Mouse (Mus musculus) G1E (cell line): ENCODE measurements around the gene Ppp4c. TPM values are rescaled to one million over a fixed set of nuclear protein-coding genes. Genes with fewer than 3 reads are reported as not detected.

ENCODE experiments used
- ATAC-seq: 2 replicates; pipeline ENCODE4 v1.8.0; 2016; ENCODE audit warnings: mild to moderate bottlenecking; ENCODE audit not compliant: insufficient number of reproducible peaks, poor library complexity, low FRiP score, severe bottlenecking; ENCODE audit errors: extremely low read depth
- DNase-seq: peaks from one replicate; pipeline ENCODE4 v3.0.0; 2012; ENCODE audit warnings: low spot score
- H3K27me3 ChIP-seq: 2 replicates; pipeline ENCODE4 v1.6.1; 2012; ENCODE audit warnings: mild to moderate bottlenecking, low read length, inconsistent platforms; ENCODE audit not compliant: insufficient read depth
- H3K36me3 ChIP-seq: replicated peaks from 2 replicates; pipeline ENCODE3; 2012; ENCODE audit warnings: mild to moderate bottlenecking, inconsistent platforms
- H3K4me1 ChIP-seq: 2 replicates; pipeline ENCODE4 v1.6.1; 2012; ENCODE audit warnings: low read depth, low read length, inconsistent platforms, mixed read lengths; ENCODE audit not compliant: insufficient read depth
- H3K4me3 ChIP-seq: 2 replicates; pipeline ENCODE4 v1.5.1; 2012; ENCODE audit warnings: low read depth, mild to moderate bottlenecking, inconsistent platforms, low read length, moderate library complexity, mixed read lengths
- H3K9me3 ChIP-seq: replicated peaks from 2 replicates; pipeline ENCODE4 v1.6.1; 2012; ENCODE audit warnings: inconsistent platforms
- CTCF ChIP-seq: IDR thresholded peaks from 2 replicates; pipeline ENCODE4 v1.5.1; 2012; ENCODE audit warnings: low read depth, low read length, inconsistent platforms, mixed read lengths
- GATA1 ChIP-seq: IDR thresholded peaks from 2 replicates; pipeline ENCODE4 v1.6.1; 2012; ENCODE audit warnings: borderline replicate concordance, low read length, inconsistent platforms, mixed read lengths
- GATA2 ChIP-seq: IDR thresholded peaks from 2 replicates; pipeline ENCODE4 v1.6.1; 2012; ENCODE audit warnings: low read depth, low read length, inconsistent platforms, borderline replicate concordance
- POLR2AphosphoS5 ChIP-seq: IDR thresholded peaks from 2 replicates; pipeline ENCODE4 v1.6.1; 2012; ENCODE audit warnings: low read depth, low read length, inconsistent platforms; ENCODE audit not compliant: insufficient replicate concordance
- TAL1 ChIP-seq: conservative IDR thresholded peaks from 2 replicates; pipeline ENCODE4 v1.6.1; 2012; ENCODE audit warnings: low read depth, low read length, inconsistent platforms, mixed read lengths
- polyA plus RNA-seq: library from polyadenylated mRNA; stranded (reverse); fragments of >175 nt; gene quantifications from 2 replicates; pipeline ENCODE4 v1.2.3, GENCODE M21; 2012
- total RNA-seq, 2 experiments: library from RNA; stranded (forward) in 1 of 2; stranded (reverse) in 1 of 2; fragments of 200-1000 nt in 1 of 2; fragments of >200 nt in 1 of 2; fragmentation: Nextera tagmentation in 1 of 2; gene quantifications; 2 replicates each; pipeline ENCODE4 v1.2.3; 2014 to 2017

Ppp4c gene
- total and polyA plus RNA-seq, 3 experiments = 169 to 186 (median 176) TPM

- Histone ChIP-seq H3K27me3 (peaks cover 32% of the 10 kb centered on the region), H3K9me3 (no peaks in the 10 kb centered on the region), H3K36me3 (no peaks in the 10 kb centered on the region), H3K4me1 (no peaks in the 10 kb centered on the region), H3K4me3 (no peak overlapping the region)
- no peak for TF ChIP-seq GATA1
- TF ChIP-seq GATA2 = no peak
- TF ChIP-seq POLR2AphosphoS5 = no peak
- no peak for TF ChIP-seq CTCF
- TF ChIP-seq TAL1 = no peak
- no peak for ATAC-seq
- no peak for DNase-seq
Observed at GRCm38 (mm10) chr7:126740977-126741376, 51.3 kb downstream of the Ppp4c start.

DNA sequence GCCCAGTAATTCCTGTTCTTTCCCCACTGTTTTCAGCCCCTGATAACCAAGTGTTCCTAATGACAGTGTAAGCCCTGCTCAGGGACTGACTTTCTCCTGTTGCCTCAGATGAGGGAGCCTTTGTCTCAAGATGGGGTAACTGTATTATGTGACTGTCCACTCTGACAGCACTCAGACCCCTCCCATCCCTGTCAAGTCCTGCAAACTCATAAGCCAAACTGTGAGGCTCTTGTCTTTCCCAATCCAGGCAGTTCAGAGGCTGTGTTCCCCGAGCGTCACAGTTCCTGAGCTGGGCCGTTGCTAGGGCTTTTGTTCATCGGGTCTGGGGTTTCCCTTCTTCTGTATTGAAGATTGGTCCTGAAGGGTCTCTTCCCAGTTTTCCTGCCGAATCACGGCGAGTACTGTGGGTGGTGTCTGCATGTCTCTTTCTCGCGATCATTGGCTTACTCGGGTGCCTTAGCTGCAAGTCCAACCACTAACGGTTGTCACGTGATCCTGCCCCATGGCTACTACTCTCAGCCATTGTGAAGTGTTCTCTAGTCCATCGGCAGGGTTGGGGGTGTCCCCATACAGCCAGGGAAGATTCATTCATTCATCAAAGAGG lies 52.1 kb downstream of the Ppp4c start:
- Histone ChIP-seq H3K27me3 (peaks cover 35% of the 10 kb centered on the region), H3K9me3 (no peaks in the 10 kb centered on the region), H3K36me3 (no peaks in the 10 kb centered on the region), H3K4me3 (no peak overlapping the region), H3K4me1 (no peaks in the 10 kb centered on the region)
- TF ChIP-seq TAL1 = no peak
- TF ChIP-seq CTCF = no peak
- TF ChIP-seq POLR2AphosphoS5 = no peak
- no peak for TF ChIP-seq GATA2
- TF ChIP-seq GATA1 = no peak
- ATAC-seq (no peak), DNase-seq (no peak)

GRCm38 (mm10) chr7:126739551-126739950 lies 52.7 kb downstream of the Ppp4c start:
- Histone ChIP-seq H3K9me3 (no peaks in the 10 kb centered on the region), H3K4me1 (no peaks in the 10 kb centered on the region), H3K4me3 (no peak overlapping the region), H3K36me3 (no peaks in the 10 kb centered on the region), H3K27me3 (peaks cover 31% of the 10 kb centered on the region)
- DNase-seq = no peak
- no peak for TF ChIP-seq POLR2AphosphoS5
- TF ChIP-seq GATA2 = no peak
- no peak for TF ChIP-seq GATA1
- TF ChIP-seq TAL1 = no peak
- no peak for TF ChIP-seq CTCF
- no peak for ATAC-seq

GRCm38 (mm10) chr7:126736122-126736521 lies 56.2 kb downstream of the Ppp4c start:
- no peak overlapping the region for H3K4me3 ChIP-seq
- DNase-seq (no peak), ATAC-seq (no peak)
- H3K27me3 ChIP-seq = peaks cover 30% of the 10 kb centered on the region
- no peaks in the 10 kb centered on the region for H3K36me3 ChIP-seq
- H3K9me3 ChIP-seq = no peaks in the 10 kb centered on the region
- no peaks in the 10 kb centered on the region for H3K4me1 ChIP-seq
- TF ChIP-seq TAL1 = no peak

Other genes starting within 250 kb of the Ppp4c start
Only the 20 nearest of the 33 such genes appear.
- 13.4 and 24.8 TPM in 2 replicates for gene Nupr1, start 161.6 kb downstream of the Ppp4c start, total RNA-seq (2014; fragmentation: Nextera tagmentation)
- 0.41 and 1.1 TPM in 2 replicates for gene Nupr1, start 161.6 kb downstream of the Ppp4c start, total RNA-seq (2017)
- 9.8 and 11.1 TPM in 2 replicates for gene Nupr1, start 161.6 kb downstream of the Ppp4c start, polyA plus RNA-seq
- gene Sgf29, start 143.2 kb downstream of the Ppp4c start, total RNA-seq (2014; fragmentation: Nextera tagmentation) = 159 and 175 TPM in 2 replicates
- gene Sgf29, start 143.2 kb downstream of the Ppp4c start, total RNA-seq (2017) = 36.8 and 57.3 TPM in 2 replicates
- 61.3 and 124 TPM in 2 replicates for gene Sgf29, start 143.2 kb downstream of the Ppp4c start, polyA plus RNA-seq
- not detected in 2 replicates for gene Sult1a1, start 116.1 kb downstream of the Ppp4c start, total RNA-seq (2014; fragmentation: Nextera tagmentation)
- 0.12 and 0.33 TPM in 2 replicates for gene Sult1a1, start 116.1 kb downstream of the Ppp4c start, total RNA-seq (2017)
- gene Sult1a1, start 116.1 kb downstream of the Ppp4c start, polyA plus RNA-seq = not detected in 2 replicates
- gene Bola2, start 97.1 kb downstream of the Ppp4c start, total RNA-seq (2014; fragmentation: Nextera tagmentation) = 77.5 and 93.8 TPM in 2 replicates
- gene Bola2, start 97.1 kb downstream of the Ppp4c start, total RNA-seq (2017) = 117 and 161 TPM in 2 replicates
- gene Bola2, start 97.1 kb downstream of the Ppp4c start, polyA plus RNA-seq = 189 and 303 TPM in 2 replicates
- 3.5 and 3.8 TPM in 2 replicates for gene Slx1b, start 96.7 kb downstream of the Ppp4c start, total RNA-seq (2014; fragmentation: Nextera tagmentation)
- 4.5 and 7.0 TPM in 2 replicates for gene Slx1b, start 96.7 kb downstream of the Ppp4c start, total RNA-seq (2017)
- 4.9 and 8.1 TPM in 2 replicates for gene Slx1b, start 96.7 kb downstream of the Ppp4c start, polyA plus RNA-seq
- gene Coro1a, start 84.7 kb downstream of the Ppp4c start, total RNA-seq (2014; fragmentation: Nextera tagmentation) = 36.0 and 50.1 TPM in 2 replicates
- gene Coro1a, start 84.7 kb downstream of the Ppp4c start, total RNA-seq (2017) = 162 and 174 TPM in 2 replicates
- 178 and 186 TPM in 2 replicates for gene Coro1a, start 84.7 kb downstream of the Ppp4c start, polyA plus RNA-seq
- gene Mapk3, start 32.9 kb downstream of the Ppp4c start, total RNA-seq (2014; fragmentation: Nextera tagmentation) = 66.4 and 91.6 TPM in 2 replicates
- gene Mapk3, start 32.9 kb downstream of the Ppp4c start, total RNA-seq (2017) = 18.2 and 18.4 TPM in 2 replicates
- gene Mapk3, start 32.9 kb downstream of the Ppp4c start, polyA plus RNA-seq = 65.1 and 68.8 TPM in 2 replicates
- gene Gdpd3, start 26.2 kb downstream of the Ppp4c start, total RNA-seq (2014; fragmentation: Nextera tagmentation) = 28.9 and 29.9 TPM in 2 replicates
- 15.4 and 17.9 TPM in 2 replicates for gene Gdpd3, start 26.2 kb downstream of the Ppp4c start, total RNA-seq (2017)
- 4.9 and 6.1 TPM in 2 replicates for gene Gdpd3, start 26.2 kb downstream of the Ppp4c start, polyA plus RNA-seq
- gene Ypel3, start 15.5 kb downstream of the Ppp4c start, total RNA-seq (2014; fragmentation: Nextera tagmentation) = 41.6 and 86.7 TPM in 2 replicates
- gene Ypel3, start 15.5 kb downstream of the Ppp4c start, total RNA-seq (2017) = 20.2 and 23.1 TPM in 2 replicates
- 78.1 and 78.3 TPM in 2 replicates for gene Ypel3, start 15.5 kb downstream of the Ppp4c start, polyA plus RNA-seq
- gene Tbx6, start 11.0 kb downstream of the Ppp4c start, total RNA-seq (2014; fragmentation: Nextera tagmentation) = 2.5 and 8.4 TPM in 2 replicates
- 0.11 and 0.29 TPM in 2 replicates for gene Tbx6, start 11.0 kb downstream of the Ppp4c start, total RNA-seq (2017)
- 0.85 and 1.1 TPM in 2 replicates for gene Tbx6, start 11.0 kb downstream of the Ppp4c start, polyA plus RNA-seq
- not detected in 2 replicates for gene Fam57b, start 5.2 kb upstream of the Ppp4c start, total RNA-seq (2014; fragmentation: Nextera tagmentation)
- 0.05 TPM in 1 of 2 replicates, not detected in the other for gene Fam57b, start 5.2 kb upstream of the Ppp4c start, total RNA-seq (2017)
- 0.02 and 0.06 TPM in 2 replicates for gene Fam57b, start 5.2 kb upstream of the Ppp4c start, polyA plus RNA-seq
- gene 4930451I11Rik, start 39.1 kb upstream of the Ppp4c start, total RNA-seq (2014; fragmentation: Nextera tagmentation) = not detected in 2 replicates
- not detected in 2 replicates for gene 4930451I11Rik, start 39.1 kb upstream of the Ppp4c start, total RNA-seq (2017)
- not detected in 2 replicates for gene 4930451I11Rik, start 39.1 kb upstream of the Ppp4c start, polyA plus RNA-seq
- not detected in 2 replicates for gene Doc2a, start 54.9 kb upstream of the Ppp4c start, total RNA-seq (2014; fragmentation: Nextera tagmentation)
- 0.11 and 0.23 TPM in 2 replicates for gene Doc2a, start 54.9 kb upstream of the Ppp4c start, total RNA-seq (2017)
- not detected in 2 replicates for gene Doc2a, start 54.9 kb upstream of the Ppp4c start, polyA plus RNA-seq
- gene Hirip3, start 69.5 kb upstream of the Ppp4c start, total RNA-seq (2014; fragmentation: Nextera tagmentation) = 46.8 and 53.2 TPM in 2 replicates
- gene Hirip3, start 69.5 kb upstream of the Ppp4c start, total RNA-seq (2017) = 90.4 and 115 TPM in 2 replicates
- 158 and 159 TPM in 2 replicates for gene Hirip3, start 69.5 kb upstream of the Ppp4c start, polyA plus RNA-seq
- 106 and 136 TPM in 2 replicates for gene Ino80e, start 69.9 kb upstream of the Ppp4c start, total RNA-seq (2014; fragmentation: Nextera tagmentation)
- gene Ino80e, start 69.9 kb upstream of the Ppp4c start, total RNA-seq (2017) = 50.7 and 60.3 TPM in 2 replicates
- 893 and 1,187 TPM in 2 replicates for gene Ino80e, start 69.9 kb upstream of the Ppp4c start, polyA plus RNA-seq
- 42.9 and 53.6 TPM in 2 replicates for gene Taok2, start 92.2 kb upstream of the Ppp4c start, total RNA-seq (2014; fragmentation: Nextera tagmentation)
- gene Taok2, start 92.2 kb upstream of the Ppp4c start, total RNA-seq (2017) = 36.2 and 38.3 TPM in 2 replicates
- 181 and 222 TPM in 2 replicates for gene Taok2, start 92.2 kb upstream of the Ppp4c start, polyA plus RNA-seq
- gene Tmem219, start 130.4 kb upstream of the Ppp4c start, total RNA-seq (2014; fragmentation: Nextera tagmentation) = 33.6 and 38.7 TPM in 2 replicates
- gene Tmem219, start 130.4 kb upstream of the Ppp4c start, total RNA-seq (2017) = 32.9 and 42.2 TPM in 2 replicates
- gene Tmem219, start 130.4 kb upstream of the Ppp4c start, polyA plus RNA-seq = 66.6 and 86.4 TPM in 2 replicates
- 22.4 and 25.3 TPM in 2 replicates for gene Kctd13, start 136.4 kb upstream of the Ppp4c start, total RNA-seq (2014; fragmentation: Nextera tagmentation)
- 6.2 and 8.6 TPM in 2 replicates for gene Kctd13, start 136.4 kb upstream of the Ppp4c start, total RNA-seq (2017)
- 23.4 and 30.7 TPM in 2 replicates for gene Kctd13, start 136.4 kb upstream of the Ppp4c start, polyA plus RNA-seq
- not detected in 2 replicates for gene Asphd1, start 157.1 kb upstream of the Ppp4c start, total RNA-seq (2014; fragmentation: Nextera tagmentation)
- gene Asphd1, start 157.1 kb upstream of the Ppp4c start, total RNA-seq (2017) = not detected in 2 replicates
- gene Asphd1, start 157.1 kb upstream of the Ppp4c start, polyA plus RNA-seq = not detected in 2 replicates
- gene Sez6l2, start 158.1 kb upstream of the Ppp4c start, total RNA-seq (2014; fragmentation: Nextera tagmentation) = 4.2 and 8.0 TPM in 2 replicates
- 0.22 and 0.46 TPM in 2 replicates for gene Sez6l2, start 158.1 kb upstream of the Ppp4c start, total RNA-seq (2017)
- 0.32 and 0.34 TPM in 2 replicates for gene Sez6l2, start 158.1 kb upstream of the Ppp4c start, polyA plus RNA-seq